Mouse (Mus musculus) T-helper 2 cell (primary cell): Measurements from ENCODE around the gene 2010111I01Rik.

Experiments used
- in situ Hi-C: fragments of 300-600 bp; cut with MboI, MseI; formaldehyde crosslinking; loops from one replicate; pipeline ENCODE4 v1.15.1; 2025; ENCODE audit warnings: high pct_unique_total_duplicates

Gene 2010111I01Rik

GRCm38 (mm10) chr13:63151028-63151738 is 186.5 kb downstream of the 2010111I01Rik start:
- in situ Hi-C loops: no loop called here

DNA sequence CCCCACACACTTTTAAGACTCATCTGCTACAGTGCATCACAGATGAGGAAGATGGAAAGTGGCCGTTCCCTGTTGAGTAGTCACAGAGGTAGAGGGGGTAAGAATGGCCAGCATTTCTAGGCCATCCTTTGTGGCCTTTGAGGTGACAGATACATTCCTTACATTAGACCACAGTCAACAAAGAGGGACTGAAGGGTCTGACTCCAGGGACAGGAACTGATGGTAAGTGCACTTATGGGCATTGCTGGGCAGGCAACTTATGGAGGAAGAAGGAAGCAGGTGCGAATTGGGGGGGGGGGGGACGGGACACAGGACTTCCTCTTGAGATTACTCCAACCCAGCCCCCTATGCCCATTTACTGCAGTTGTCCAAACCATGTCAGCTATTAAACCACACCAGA is 187.8 kb downstream of the 2010111I01Rik start:
- in situ Hi-C loops: no loop called here

GRCm38 (mm10) chr13:63153397-63153796 is 188.7 kb downstream of the 2010111I01Rik start:
- in situ Hi-C loops: no loop called here

DNA sequence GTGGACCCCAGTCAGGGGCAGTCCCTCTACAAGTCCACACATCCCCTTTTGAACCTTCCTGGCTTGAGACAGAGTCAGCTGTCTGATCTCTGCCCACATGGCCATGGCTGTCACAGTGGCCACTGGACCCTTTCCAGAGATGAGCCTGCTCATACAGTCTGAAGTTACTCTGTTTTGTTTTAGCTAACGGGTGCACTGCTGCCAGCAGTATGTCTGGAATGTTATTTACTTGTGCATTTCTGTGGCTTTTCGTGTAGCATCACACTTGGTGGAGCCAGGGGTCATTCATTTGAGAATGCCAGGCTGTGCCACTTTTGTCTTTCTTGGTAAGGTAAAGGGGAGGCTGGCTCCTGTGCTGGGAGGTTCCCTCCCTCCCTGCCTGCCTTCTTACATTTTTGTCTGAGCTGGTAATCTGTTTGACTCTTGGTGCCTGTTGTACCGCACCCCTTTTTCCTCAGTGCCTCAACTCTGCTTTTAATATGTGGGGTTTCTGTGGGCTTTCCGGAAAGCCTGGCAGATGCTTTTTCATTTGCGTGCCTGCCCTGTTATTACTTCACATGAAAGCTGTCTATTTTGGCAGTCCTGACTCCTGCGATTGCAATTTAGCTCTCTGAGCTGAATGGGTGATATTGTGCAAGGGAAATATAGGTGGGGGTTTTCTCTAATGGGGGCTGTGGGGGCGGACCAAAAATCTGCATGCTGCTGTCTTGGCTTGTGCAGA is 190.3 kb downstream of the 2010111I01Rik start:
- in situ Hi-C loops: no loop called here

DNA sequence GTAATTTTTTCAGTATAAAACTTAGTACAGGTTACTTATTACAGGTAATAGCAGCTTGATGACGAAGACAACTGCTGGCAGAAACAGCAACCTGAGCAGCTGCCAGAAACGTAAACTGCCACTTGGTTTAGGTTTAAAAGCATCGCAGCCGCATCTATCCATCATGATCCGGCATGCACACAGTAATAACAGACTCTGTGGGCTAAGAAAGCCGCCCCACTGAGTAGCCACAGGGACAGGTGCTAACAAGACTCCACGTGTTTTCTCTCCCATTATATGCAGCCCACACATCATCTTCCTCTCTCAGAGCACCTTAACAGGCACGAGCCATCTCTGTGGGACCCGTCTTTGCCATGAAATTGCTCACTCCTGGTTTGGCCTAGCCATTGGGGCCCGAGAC is 191.6 kb downstream of the 2010111I01Rik start:
- in situ Hi-C loops: no loop called here

DNA sequence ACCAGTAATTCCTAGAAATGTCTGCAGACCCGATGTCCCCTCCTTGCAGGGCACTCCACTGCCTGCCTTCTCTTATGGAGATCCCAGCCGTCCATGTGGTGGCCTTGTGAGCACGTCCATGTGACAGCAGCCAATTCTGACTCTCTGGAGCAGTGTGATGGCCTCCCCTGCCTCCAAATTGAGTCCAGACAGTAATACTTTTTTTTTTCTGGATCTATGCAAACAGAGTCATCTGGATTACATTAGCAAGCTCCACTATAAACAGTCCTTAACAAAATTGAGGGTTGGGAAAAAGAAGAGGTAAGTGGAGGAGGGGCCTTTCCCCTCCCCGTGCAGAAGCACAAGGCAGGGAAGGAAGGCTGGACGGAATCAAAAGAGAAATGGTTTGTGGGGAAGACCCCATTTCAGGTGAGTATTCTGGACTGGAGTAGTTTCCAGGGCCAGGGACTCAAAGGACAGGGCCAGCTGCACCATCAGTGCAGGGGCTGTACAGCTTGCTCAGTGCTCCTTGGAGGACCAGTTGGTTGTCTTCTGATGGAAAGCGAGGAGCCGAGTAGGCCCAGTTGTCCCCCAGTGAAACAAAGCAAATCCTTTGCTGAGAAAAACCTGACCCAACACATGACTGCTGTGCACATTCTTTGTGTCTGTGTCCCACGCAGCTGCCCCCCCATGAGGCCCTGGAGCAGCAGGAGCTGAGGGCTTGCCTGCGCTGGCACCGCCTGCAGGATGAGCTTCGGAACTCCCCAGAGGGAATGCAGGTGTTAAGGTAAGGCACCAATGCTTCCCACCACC is 205.8 kb downstream of the 2010111I01Rik start:
- in situ Hi-C loops: no loop called here

GRCm38 (mm10) chr13:63171347-63172096 is 206.8 kb downstream of the 2010111I01Rik start:
- in situ Hi-C loops: no loop called here

DNA sequence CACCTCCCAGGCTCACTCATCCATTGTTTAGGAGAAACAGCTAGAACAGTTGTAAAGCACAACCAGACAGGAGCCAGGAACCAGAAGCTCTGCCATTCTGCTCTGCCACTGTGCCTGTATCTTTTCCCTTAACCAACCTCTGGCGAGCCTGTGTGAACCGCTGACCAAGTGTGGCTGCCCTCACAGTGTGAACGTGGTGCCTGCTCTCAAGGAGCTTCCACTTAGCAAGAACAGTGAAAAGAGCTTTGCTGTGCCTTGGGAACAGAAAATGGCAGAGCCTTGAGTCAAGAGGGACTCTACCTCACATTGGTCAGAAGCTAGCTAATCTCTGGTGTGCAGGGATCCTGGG is 207.4 kb downstream of the 2010111I01Rik start:
- in situ Hi-C loops: no loop called here

- in situ Hi-C loops: loop anchor here (5.0 kb wide), 1 partner anchor 43 kb away; no protein-coding TSS in a partner anchor
These were observed 209.7 kb downstream of the 2010111I01Rik start for GRCm38 (mm10) chr13:63174252-63175020.

GRCm38 (mm10) chr13:63176131-63176530 is 211.4 kb downstream of the 2010111I01Rik start:
- in situ Hi-C loops: loop anchor here (5.0 kb wide), 1 partner anchor 41 kb away; no protein-coding TSS in a partner anchor

DNA sequence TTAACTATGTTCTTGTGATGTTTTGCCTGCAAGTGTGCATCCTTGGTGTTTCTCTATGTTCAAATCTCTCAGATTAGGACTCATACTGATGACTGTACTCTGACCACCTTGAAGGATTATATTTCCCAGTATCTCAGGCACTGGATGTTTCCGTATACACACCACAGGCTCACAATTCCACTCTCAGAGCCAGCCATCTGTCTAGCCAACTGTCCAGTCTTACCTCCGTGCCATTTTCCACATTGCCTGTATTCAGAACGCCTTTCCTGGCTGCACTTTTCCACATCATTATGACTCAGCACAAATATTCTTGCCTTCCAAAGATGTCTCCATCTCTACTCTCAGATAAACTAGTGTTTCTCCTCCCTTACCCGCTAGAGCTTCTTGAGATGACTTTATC is 212.5 kb downstream of the 2010111I01Rik start:
- in situ Hi-C loops: loop anchor here (5.0 kb wide), 1 partner anchor 40 kb away; no protein-coding TSS in a partner anchor

DNA sequence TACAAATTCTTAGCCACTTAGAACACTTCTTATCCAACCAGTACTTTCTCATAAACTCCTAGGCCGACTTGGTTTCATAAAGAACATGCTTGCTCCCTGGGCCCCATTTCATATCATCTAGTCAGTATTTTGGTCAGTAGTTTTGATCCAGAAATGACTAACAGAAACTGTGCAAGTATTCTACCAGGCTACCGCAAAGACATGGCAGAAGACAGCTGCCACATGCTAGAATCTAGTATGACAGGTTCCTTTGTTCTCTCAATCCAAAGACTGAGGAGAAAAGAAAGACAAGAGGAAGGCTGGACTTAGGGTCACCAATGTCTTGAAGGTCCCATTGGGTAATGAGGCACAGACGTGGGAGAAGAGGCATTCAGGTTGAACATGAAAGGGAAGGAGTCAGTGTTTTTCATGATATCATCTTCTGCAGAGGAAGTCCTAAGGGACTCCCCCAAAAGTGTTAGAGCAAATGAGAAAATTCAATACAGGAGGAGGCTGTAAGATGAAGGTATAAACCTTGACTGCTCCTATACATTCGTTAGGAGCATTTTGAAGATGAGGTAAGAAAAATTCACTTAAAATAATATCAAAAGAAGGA is 216.0 kb downstream of the 2010111I01Rik start:
- in situ Hi-C loops: no loop called here

DNA sequence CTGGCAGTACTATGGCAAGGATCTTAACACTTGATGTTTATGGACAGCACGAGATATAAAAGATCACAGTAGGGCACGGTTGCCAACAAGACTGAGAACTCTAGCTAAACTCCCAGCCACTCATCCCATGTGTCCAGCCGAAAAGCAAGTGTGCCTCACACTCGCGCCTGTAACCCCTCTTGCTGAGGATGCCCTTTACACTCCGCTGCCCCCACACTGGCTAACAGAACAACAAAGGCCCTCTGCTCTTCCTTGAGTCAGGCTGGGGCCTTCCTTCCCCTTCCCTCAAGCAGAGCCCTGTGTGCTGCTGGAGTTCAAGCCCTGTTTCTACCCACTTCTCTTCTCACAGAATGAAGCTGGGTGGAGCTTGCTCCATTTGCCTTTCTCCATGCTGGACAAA is 220.3 kb downstream of the 2010111I01Rik start:
- in situ Hi-C loops: no loop called here

- in situ Hi-C loops: no loop called here
These were observed 221.5 kb downstream of the 2010111I01Rik start for GRCm38 (mm10) chr13:63186217-63186616.

DNA sequence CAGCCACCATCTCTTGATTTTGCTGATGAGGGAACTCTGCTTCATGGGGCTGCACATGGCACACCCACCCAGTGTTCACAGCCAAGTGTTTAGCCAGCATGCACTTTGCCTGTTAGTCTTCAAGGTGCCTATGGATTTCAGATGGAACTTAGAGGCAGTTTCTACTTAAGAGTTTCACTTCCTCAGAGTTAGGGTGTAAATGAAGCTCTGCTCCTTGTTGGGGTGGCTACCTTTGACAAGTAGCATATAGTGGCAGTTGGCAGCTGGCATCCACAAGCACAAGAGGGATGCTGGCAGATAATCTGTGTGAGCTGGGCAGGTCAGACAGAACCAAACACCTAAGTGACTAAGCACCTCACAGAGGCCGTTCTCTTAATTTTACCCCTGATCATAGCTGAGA is 221.9 kb downstream of the 2010111I01Rik start:
- in situ Hi-C loops: no loop called here

DNA sequence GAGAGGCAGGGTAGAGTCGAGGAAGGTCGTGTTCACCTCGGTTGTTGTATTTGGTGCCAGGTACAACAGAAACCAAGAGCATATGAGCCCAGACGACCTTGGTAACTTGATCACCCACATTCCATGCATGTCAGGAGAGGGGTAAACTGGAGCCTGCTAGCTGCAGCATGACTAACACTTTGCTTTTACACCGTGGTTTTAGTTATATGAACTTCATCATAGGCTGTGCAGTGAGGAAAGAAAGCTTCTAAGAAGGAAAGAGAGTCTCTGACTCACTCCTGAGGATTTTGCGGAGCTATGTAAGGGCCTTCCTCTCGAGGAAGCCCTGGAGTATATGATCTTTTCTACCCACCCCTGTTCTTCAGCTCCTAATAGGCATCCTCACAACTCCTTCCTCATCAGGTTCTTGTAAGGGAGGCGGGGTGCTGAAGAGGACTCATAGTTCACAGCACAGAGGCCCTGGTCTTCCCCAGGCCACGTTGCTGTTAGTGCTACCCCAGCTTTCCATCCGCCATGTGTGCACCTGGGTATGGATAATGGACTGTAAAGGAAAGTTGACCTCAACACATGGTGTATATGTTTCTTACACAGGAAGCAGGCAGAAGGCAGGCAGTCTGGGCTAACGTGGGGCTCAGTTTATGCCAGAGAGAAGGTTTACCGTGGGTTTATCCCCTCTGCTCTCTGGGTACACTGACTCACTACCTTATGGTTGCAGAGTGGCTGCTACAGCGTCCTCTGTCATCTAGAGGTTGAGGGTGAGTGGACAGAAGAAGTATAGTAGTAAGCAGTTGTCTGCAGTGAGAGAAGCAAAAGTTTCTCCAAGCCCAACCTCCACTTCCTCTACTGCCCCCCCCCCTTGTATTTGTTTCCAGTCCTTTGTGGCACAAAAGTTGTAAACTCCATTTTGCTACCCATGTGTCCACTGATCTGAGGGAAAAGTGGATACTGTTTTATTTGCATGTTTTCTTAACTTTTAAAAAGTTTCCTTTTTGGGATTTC is 222.8 kb downstream of the 2010111I01Rik start:
- in situ Hi-C loops: no loop called here

DNA sequence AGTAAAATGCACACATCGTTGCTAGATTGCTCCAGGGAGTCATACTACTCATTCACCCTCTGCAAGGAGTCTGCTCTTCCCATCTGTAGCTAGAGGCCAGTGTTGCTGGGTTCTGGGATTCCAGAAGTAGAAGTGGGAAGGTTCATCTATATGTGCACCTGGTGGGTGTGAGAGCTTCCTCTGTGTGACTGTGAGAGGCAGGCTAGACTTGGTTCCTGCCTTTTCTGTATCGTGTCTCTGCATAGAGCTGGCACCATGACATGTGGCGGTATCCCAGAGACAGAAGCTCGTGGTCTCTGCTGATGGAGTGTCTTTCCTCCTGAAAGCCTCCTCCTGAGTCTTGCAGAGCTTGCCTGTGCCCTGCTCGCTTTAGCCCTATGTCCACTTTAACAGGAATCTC is 223.6 kb downstream of the 2010111I01Rik start:
- in situ Hi-C loops: no loop called here

DNA sequence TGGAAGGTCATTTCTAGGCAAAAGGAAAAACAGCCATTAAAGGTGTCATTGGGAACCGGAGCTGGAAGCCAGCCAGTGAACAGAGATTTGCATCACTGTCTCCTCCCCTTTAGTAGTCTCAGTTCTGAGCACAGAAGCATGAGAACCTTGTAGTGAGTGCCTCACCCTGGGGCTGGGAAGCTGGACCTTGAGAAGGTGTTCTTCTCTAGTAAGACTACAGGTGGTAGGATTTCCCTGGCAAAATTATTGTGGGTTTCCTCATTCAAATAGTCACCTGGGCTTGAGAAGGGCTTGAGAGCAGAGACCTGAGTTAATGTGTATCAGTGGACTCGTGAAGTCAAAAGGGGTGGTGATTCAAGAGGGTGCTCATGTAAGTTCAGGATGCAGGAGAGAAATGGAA is 224.1 kb downstream of the 2010111I01Rik start:
- in situ Hi-C loops: no loop called here

GRCm38 (mm10) chr13:63193423-63193822 is 228.7 kb downstream of the 2010111I01Rik start:
- in situ Hi-C loops: no loop called here
